Mouse (Mus musculus) E14TG2a.4 (cell line): Measurements from ENCODE around the gene 4930558K02Rik.

Experiments used
- H3K27me3 ChIP-seq: 2 replicates; pipeline ENCODE4 v1.6.1; 2014; ENCODE audit warnings: low read length, control low read depth; ENCODE audit not compliant: insufficient read depth
- H3K36me3 ChIP-seq: 2 replicates; pipeline ENCODE4 v1.6.1; 2014; ENCODE audit warnings: low read length, control low read depth; ENCODE audit not compliant: insufficient read depth
- H3K4me1 ChIP-seq: replicated peaks from 2 replicates; pipeline ENCODE4 v1.6.1; 2014; ENCODE audit warnings: low read depth, low read length, control low read depth
- H3K4me3 ChIP-seq: replicated peaks from 2 replicates; pipeline ENCODE4 v1.5.1; 2014; ENCODE audit warnings: mild to moderate bottlenecking, low read length
- H3K9me3 ChIP-seq: 2 replicates; pipeline ENCODE4 v1.6.1; 2014; ENCODE audit warnings: low read length, control low read depth
- CTCF ChIP-seq: conservative IDR thresholded peaks from 2 replicates; pipeline ENCODE4 v1.5.1; 2014; ENCODE audit warnings: low read length
- NANOG ChIP-seq: IDR thresholded peaks from 2 replicates; pipeline ENCODE4 v1.6.1; 2014; ENCODE audit warnings: borderline replicate concordance, low read length, mixed read lengths
- POU5F1 ChIP-seq: IDR thresholded peaks from 2 replicates; pipeline ENCODE4 v1.6.1; 2014; ENCODE audit warnings: low read length, borderline replicate concordance

4930558K02Rik gene

DNA sequence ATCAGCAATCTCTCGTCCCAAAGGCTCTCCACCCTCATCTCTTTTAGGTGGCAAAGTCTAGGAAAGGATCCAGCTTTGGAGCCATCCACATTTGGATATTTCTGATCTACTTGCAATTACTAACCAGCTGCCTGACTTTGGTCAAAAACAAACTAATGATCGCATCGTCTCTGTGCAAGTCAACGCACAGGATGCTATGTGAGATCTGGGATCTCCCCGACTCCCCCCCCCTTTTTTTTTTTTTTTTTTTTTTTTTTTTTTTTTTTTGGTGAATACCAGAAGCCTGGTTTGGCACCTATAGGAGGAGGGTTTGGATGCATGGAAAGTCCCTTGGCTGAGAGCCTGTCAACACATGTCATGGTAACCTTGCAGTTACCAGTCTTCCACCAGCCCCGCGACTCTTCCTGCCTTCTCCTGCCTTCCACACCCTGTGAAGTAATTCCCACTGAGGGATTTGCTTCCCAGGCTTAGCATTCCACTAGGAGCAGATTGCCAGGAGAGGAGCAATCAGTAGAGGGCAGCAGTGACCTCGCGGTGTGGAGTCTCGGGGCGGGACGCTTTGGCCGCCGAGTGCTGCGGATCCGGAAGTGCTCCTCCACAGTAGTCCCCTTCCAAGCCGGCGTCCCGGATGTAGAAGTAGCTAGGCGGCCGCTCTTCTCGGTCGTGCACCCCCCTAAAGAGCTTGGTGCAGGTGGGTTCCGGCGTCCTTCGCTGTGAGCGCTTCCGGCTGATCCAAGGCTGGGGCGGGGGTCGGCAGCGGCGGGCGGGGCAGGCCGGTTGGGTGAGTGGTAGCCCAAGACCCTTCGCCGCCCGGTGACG, 10.6 kb downstream of the 4930558K02Rik start, which contains the start of gene Pigc:
Pigc (plus strand) TSS at position 598 of the 819 bp plus-strand sequence.
- Histone ChIP-seq H3K4me1 (peaks cover 10% of the 10 kb centered on the region), H3K27me3 (no peaks in the 10 kb centered on the region)
- peak; percentile 42 for TF ChIP-seq CTCF
- no peak for TF ChIP-seq POU5F1

DNA sequence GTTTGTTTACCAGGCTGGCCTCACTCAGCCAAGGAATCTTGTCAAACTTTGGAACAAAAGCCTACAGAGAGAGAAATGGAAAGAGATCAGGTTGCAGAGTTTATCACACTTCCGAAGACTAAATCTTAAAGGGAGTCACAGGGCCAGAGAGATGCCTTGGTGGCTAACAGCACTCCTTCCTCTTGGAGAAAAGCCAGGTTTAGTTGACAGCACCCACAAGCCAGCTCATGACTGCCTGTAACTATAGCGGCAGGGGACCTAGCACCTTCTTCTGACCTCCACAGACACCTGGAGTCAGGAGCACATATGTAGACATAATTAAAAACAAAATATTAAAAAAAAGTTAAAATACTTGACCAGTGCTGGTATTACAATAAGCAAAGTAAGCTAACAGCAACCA, 11.5 kb downstream of the 4930558K02Rik start:
- no peak overlapping the region for H3K4me3 ChIP-seq

More for the DNA sequence above, 10.6 kb downstream of the 4930558K02Rik start, which contains the start of gene Pigc:
- H3K4me3 ChIP-seq = peak within 1 kb of the TSS; percentile 82
- no peaks in the 10 kb centered on the region for H3K9me3 ChIP-seq
- H3K36me3 ChIP-seq = no peaks in the 10 kb centered on the region

DNA sequence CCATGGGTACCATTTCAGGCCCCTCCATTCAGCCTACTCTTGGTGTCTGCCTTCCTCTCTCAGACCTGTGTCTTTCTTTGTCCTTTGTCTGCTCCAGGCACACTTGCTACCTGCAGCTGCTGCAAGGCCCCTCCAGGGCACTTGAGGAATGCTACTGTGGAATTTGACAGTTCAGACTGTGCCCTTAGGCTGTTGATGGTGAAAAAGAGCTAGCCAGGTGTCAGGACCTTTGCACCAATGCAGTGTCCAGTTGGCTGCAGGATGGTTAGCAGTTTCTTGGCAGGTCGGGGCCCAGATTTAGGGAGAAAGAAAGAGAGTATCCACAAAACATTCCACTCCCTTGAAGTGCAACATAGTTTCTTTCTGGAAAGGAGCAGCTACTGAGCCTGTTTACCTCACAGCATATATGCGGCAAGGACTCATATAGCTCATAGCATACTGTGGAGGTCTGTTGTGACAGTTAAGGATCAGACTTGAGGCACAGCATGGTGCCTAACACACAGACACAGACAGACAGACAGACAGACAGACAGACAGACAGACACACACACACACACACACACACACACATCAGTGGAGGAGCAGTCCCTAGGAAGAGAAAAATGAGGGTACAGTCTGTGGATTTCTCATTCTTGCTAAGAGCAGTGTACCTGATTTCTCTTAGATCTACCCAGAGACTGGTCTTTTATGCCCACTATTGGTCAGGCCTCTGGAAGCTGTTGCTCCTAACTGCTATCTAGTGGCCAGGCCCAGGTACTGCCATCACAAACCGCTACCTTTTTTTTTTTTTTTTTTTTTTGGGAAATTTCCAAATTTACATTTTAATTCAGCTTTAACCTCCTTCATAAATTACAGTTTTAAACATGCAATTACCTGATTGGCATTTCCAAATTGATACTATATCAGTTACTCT, 16.7 kb downstream of the 4930558K02Rik start:
- Histone ChIP-seq H3K4me1 (peaks cover 9% of the 10 kb centered on the region), H3K36me3 (no peaks in the 10 kb centered on the region), H3K9me3 (no peaks in the 10 kb centered on the region), H3K27me3 (no peaks in the 10 kb centered on the region), H3K4me3 (no peak overlapping the region)
- no peak for TF ChIP-seq NANOG
- TF ChIP-seq CTCF = peak; percentile 50
- TF ChIP-seq POU5F1 = no peak

More for the DNA sequence above, 11.5 kb downstream of the 4930558K02Rik start:
- Histone ChIP-seq H3K4me1 (peaks cover 10% of the 10 kb centered on the region), H3K9me3 (no peaks in the 10 kb centered on the region), H3K36me3 (no peaks in the 10 kb centered on the region), H3K27me3 (no peaks in the 10 kb centered on the region)
- no peak for TF ChIP-seq NANOG
- no peak for TF ChIP-seq CTCF
- TF ChIP-seq POU5F1 = no peak

DNA sequence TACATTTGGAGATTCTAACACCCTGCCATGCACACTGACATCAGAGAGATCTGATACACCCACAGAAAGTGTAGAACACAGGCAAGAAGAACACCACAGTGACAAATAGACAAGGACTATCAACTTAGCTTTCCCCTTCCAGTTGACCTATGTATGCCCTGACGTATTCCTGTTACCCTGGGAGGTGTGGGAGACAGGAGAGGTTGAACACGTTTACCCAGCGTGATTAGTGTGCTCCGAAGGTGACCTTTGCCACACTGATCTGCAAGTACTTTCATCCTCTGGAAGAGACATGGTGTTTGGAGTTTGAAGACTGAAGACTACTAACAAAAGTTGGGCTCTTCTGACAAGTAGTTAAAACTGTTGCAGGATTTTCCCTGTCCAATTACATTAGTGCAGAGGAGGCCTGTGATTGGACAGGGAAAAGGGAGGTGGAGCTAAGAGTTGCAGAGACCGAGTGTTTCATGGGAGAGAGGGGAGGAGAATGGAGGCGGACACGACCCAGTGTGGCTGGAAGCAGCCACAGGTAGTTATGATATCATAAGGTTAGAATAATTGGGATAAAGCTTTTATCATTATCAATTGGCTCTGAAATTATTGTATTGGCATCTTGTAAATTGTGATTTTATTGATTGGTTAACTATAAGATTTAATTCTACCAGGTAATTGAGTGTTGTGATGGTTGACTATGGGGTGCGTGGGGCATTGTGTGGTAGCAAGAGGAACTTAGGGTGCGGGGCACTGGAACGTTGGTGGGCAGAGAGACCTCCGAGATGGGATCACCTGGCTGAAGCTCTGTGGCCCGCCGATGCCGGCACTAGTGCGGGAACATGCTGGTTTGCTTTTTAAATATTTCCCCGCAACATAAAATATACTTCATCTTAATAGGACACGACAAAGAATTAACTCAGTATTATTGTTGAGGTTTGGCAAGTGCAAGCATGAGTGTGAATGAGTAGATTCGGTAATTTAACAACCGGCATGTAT, 21.2 kb downstream of the 4930558K02Rik start:
- H3K4me3 ChIP-seq = peak overlapping the region; percentile 64
- H3K36me3 ChIP-seq = no peaks in the 10 kb centered on the region
- peaks cover 15% of the 10 kb centered on the region for H3K4me1 ChIP-seq
- TF ChIP-seq POU5F1 (no peak), CTCF (no peak), NANOG (no peak)
- no peaks in the 10 kb centered on the region for H3K9me3 ChIP-seq
- no peaks in the 10 kb centered on the region for H3K27me3 ChIP-seq

DNA sequence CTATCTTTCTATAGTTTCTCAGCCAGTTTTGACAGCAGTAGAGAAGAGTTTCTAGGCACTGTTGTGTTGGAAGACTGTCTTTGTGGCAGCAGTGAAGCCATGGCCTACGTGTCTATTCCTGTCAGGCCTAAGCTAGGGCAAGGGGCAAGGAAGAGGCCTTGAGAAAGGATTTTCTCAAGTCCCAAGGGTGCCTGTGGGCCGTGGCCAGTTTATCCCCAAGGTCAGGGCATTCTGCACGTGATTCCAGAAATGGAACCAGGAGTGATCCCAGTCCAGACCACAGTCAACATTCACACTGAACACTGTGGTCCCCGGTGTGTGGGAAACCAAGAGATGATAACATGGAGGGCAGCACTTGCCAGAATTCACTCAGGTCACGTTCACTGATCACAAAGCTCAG, 23.6 kb downstream of the 4930558K02Rik start:
- Histone ChIP-seq H3K9me3 (no peaks in the 10 kb centered on the region), H3K4me3 (no peak overlapping the region)
- no peak for TF ChIP-seq POU5F1
- no peak for TF ChIP-seq NANOG
- no peak for TF ChIP-seq CTCF

DNA sequence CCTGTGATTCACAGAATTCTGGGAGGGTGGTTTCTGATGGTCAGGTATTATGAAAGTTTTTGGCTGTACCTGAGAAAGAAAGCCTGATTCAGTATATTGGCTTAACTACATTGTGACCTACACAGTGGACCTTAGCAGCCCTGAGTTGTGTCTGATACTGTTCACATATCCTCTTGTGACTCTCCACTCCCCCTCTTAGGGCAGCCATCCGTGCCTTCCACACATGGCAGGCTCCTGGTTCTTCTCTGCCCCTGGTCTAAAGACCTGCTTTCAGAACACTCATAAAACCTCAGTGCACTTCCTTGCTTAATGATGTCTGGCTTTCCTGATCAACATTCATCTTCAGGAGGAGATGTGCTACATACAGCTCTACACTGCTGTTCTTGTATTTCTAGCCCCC, 26.8 kb downstream of the 4930558K02Rik start:
- no peaks in the 10 kb centered on the region for H3K9me3 ChIP-seq
- no peak overlapping the region for H3K4me3 ChIP-seq
- H3K27me3 ChIP-seq = no peaks in the 10 kb centered on the region
- peaks cover 10% of the 10 kb centered on the region for H3K4me1 ChIP-seq
- TF ChIP-seq POU5F1 = no peak
- TF ChIP-seq CTCF = no peak
- TF ChIP-seq NANOG = no peak
- no peaks in the 10 kb centered on the region for H3K36me3 ChIP-seq

More for the DNA sequence above, 23.6 kb downstream of the 4930558K02Rik start:
- Histone ChIP-seq H3K36me3 (no peaks in the 10 kb centered on the region), H3K27me3 (no peaks in the 10 kb centered on the region), H3K4me1 (peaks cover 15% of the 10 kb centered on the region)

DNA sequence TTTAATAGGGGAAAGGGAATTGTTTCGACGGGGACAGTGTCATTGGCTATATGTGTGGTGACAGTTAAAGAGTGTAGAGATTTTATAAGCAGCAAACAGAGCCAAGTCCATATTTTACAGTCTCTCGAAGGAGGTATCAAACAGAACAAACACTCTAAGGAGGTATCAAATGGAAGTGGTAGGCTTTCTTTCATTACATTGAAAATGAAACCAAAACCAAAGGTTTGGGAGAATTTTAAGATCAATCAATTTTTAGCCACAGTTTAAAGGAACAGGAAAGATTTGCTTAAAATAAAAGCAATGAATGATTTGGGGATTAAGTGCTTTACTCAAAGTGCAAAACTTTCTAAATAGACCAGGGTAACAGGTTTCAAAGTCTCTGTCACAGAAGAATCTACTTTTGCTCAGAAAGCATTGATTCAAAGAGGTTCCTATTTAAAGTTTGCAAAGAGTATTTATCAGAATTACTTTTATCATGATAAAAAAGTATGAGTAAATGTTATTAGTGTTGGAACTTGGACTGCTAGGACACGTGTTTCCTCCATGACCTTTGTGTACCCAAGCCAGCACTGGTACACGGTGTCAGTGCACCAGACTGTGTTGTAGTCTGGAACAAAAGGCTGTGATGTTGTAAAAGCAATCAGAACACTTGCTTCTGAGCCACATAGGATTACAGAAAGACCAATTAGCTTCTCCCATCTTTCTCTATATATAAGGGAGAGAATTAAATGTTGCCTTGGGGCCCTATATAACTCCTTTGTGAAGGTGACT, 28.2 kb downstream of the 4930558K02Rik start:
- TF ChIP-seq NANOG = no peak
- TF ChIP-seq CTCF = no peak
- no peak for TF ChIP-seq POU5F1
- no peaks in the 10 kb centered on the region for H3K36me3 ChIP-seq
- no peaks in the 10 kb centered on the region for H3K27me3 ChIP-seq
- H3K9me3 ChIP-seq = no peaks in the 10 kb centered on the region
- H3K4me3 ChIP-seq = no peak overlapping the region
- peaks cover 8% of the 10 kb centered on the region; the same call in 1 of the 2 replicates for H3K4me1 ChIP-seq
